Mouse (Mus musculus): ENCODE measurements around the gene Arhgap9.

GRCm38 (mm10) chr10:127346173-127346572, 24.4 kb downstream of the Arhgap9 start:
- TF ChIP-seq CTCF (IDR thresholded peaks at IDR 0.05; ENCODE audit: insufficient read depth, low read length), result no peak
- no peak for TF ChIP-seq POLR2A (IDR thresholded peaks at IDR 0.05; ENCODE audit: borderline replicate concordance, extremely low read depth, low read depth, low read length)

All from lung, adult 2 months (tissue).